Mouse (Mus musculus) lung, embryonic 14.5 days (tissue): ENCODE measurements at regions not wholly inside any gene's neighbourhood (a gene's known extent, or its start where the extent isn't known, plus 50 kb on each side); places are given as distances from the start of the nearest gene placed in this dataset.

Experiments
- ATAC-seq: fragments of 200-750 bp; cut with Nextera tagmentation; 2 replicates; pipeline ENCODE4 v1.8.0; 2017; ENCODE audit warnings: mild to moderate bottlenecking, moderate TSS enrichment, moderate library complexity; ENCODE audit not compliant: insufficient read depth
- DNase-seq: peaks from one replicate; pipeline ENCODE4 v3.0.0-alpha.2; 2015
- H3K27ac ChIP-seq: fragments of 300-500 bp; sonication (generic); 2 replicates; pipeline ENCODE4 v1.5.1; 2014; ENCODE audit warnings: low read depth, mild to moderate bottlenecking, moderate library complexity
- H3K27me3 ChIP-seq: fragments of 300-500 bp; sonication (generic); 2 replicates; pipeline ENCODE4 v1.6.1; 2014; ENCODE audit warnings: low read length, control low read depth; ENCODE audit not compliant: insufficient read depth
- H3K36me3 ChIP-seq: fragments of 300-500 bp; sonication (generic); 2 replicates; pipeline ENCODE4 v1.6.1; 2014; ENCODE audit warnings: control low read depth; ENCODE audit not compliant: insufficient read depth
- H3K4me1 ChIP-seq: fragments of 300-500 bp; sonication (generic); 2 replicates; pipeline ENCODE4 v1.6.1; 2014; ENCODE audit warnings: antibody characterized with exemption, control low read depth; ENCODE audit not compliant: insufficient read depth
- H3K4me2 ChIP-seq: fragments of 300-500 bp; sonication (generic); 2 replicates; pipeline ENCODE4 v1.6.1; 2014; ENCODE audit warnings: mild to moderate bottlenecking
- H3K4me3 ChIP-seq: fragments of 300-500 bp; sonication (generic); 2 replicates; pipeline ENCODE4 v1.5.1; 2014; ENCODE audit warnings: low read depth, low read length
- H3K9ac ChIP-seq: fragments of 300-500 bp; sonication (generic); 2 replicates; pipeline ENCODE4 v1.6.1; 2014
- H3K9me3 ChIP-seq: fragments of 300-500 bp; sonication (generic); 2 replicates; pipeline ENCODE4 v1.6.1; 2016; ENCODE audit warnings: low read depth, low read length, control low read depth
- CTCF ChIP-seq: IDR thresholded peaks from 2 replicates; pipeline ENCODE4 v1.5.1; 2016; ENCODE audit warnings: antibody characterized with exemption, low read depth
- WGBS: fragments of 180-500 bp; shearing (Covaris S2); extraction: QIAGEN DNeasy Blood & Tissue Kit; methylation state at CpG from one replicate; pipeline ENCODE4 v1.1.7; 2014; 5-methylcytosine and 5-hydroxymethylcytosine counted together

DNA sequence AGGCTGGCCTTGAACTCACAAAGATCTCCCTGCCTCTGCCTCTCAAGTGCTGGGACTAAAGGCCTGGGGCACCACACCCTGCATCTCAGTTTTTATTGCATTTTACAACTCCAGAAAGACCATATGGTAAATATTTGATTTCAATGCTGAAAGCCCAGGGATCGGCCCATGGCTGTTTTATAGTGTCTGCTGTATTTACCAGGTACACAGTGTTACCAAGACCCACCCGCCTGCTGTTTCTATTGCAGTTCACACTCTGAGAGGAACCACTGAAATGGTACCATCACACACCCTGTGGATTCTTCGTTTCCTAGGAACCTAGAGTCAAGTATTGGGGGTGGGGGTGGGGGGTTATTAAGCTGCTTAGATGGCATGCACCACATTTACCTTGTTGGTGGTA, 228.9 kb downstream of the Ktn1 start:
- 78% methylated on average over 3 of the region's 3 CpGs for WGBS
- DNase-seq (no peak), ATAC-seq (no peak)
- no peak overlapping the region for H3K4me3 ChIP-seq
- H3K36me3 ChIP-seq = no peaks in the 10 kb centered on the region
- no peaks in the 10 kb centered on the region for H3K4me1 ChIP-seq
- no peak for TF ChIP-seq CTCF
- no peaks in the 10 kb centered on the region for H3K9me3 ChIP-seq
- no peaks in the 10 kb centered on the region for H3K27me3 ChIP-seq
- H3K27ac ChIP-seq = no peak overlapping the region
- H3K9ac ChIP-seq = no peak overlapping the region
- no peak overlapping the region for H3K4me2 ChIP-seq

DNA sequence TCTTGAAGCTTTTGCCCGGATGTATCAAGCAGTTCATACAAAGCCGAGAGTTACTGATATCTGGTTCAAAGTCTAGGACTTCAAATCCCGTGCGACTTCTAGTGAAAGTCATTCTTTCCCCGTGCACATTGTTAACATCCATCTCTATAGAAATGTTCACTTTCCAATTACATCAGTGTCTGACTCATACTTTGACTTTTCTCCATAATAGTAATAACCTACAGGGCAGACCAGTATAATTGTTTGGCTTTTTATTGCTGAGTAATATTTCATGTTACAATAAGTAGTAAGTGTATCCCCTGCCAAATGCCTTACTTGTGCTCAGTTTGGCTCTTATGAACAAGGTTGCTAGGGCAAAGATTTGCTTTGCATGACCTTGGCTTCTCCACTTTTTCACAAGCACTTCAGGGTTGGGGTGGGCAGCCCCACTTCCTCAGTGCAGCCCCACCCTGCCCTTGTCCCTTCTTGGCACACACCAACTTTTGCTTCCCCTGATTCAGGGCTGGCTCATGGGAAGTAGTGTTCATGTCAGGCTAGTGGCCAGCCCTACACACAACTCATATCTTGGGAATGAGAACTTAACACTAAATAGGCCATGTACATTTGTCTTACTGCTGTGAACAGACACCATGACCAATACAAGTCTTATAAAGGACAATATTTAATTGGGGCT, 229.7 kb downstream of the Ktn1 start:
- Histone ChIP-seq H3K4me1 (no peaks in the 10 kb centered on the region), H3K9me3 (no peaks in the 10 kb centered on the region), H3K9ac (no peak overlapping the region), H3K27me3 (no peaks in the 10 kb centered on the region), H3K4me3 (no peak overlapping the region), H3K36me3 (no peaks in the 10 kb centered on the region), H3K27ac (no peak overlapping the region), H3K4me2 (no peak overlapping the region)
- ATAC-seq (no peak), DNase-seq (no peak)
- WGBS = 79% methylated on average over 5 of the region's 5 CpGs
- TF ChIP-seq CTCF = no peak

DNA sequence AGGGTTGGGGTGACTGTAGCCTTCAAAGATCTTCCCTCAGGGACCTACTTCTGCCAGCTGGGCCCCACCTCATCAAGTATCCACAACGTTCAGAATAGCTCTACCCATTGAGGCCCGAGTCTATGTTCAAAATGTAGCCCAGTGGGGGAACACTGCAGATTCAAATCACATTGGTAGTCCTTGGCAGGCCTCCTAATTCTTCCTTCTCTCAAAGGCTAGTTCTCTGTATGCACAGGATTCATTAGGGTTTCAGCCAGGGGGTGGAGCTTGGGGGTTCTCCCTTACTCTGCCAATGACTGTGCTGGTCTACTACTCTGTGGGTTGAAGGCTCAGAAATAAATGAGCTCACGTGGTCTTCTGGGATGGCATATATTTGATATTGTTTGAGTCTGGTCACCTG, 235.3 kb upstream of the Peli2 start:
- no peaks in the 10 kb centered on the region for H3K27me3 ChIP-seq
- no peaks in the 10 kb centered on the region for H3K4me1 ChIP-seq
- TF ChIP-seq CTCF = no peak
- H3K9me3 ChIP-seq = no peaks in the 10 kb centered on the region
- no peak for DNase-seq
- 84% methylated on average over 3 of the region's 3 CpGs for WGBS
- H3K4me2 ChIP-seq = no peak overlapping the region
- no peak overlapping the region for H3K27ac ChIP-seq
- no peak for ATAC-seq
- H3K9ac ChIP-seq = no peak overlapping the region
- H3K4me3 ChIP-seq = no peak overlapping the region
- no peaks in the 10 kb centered on the region for H3K36me3 ChIP-seq

DNA sequence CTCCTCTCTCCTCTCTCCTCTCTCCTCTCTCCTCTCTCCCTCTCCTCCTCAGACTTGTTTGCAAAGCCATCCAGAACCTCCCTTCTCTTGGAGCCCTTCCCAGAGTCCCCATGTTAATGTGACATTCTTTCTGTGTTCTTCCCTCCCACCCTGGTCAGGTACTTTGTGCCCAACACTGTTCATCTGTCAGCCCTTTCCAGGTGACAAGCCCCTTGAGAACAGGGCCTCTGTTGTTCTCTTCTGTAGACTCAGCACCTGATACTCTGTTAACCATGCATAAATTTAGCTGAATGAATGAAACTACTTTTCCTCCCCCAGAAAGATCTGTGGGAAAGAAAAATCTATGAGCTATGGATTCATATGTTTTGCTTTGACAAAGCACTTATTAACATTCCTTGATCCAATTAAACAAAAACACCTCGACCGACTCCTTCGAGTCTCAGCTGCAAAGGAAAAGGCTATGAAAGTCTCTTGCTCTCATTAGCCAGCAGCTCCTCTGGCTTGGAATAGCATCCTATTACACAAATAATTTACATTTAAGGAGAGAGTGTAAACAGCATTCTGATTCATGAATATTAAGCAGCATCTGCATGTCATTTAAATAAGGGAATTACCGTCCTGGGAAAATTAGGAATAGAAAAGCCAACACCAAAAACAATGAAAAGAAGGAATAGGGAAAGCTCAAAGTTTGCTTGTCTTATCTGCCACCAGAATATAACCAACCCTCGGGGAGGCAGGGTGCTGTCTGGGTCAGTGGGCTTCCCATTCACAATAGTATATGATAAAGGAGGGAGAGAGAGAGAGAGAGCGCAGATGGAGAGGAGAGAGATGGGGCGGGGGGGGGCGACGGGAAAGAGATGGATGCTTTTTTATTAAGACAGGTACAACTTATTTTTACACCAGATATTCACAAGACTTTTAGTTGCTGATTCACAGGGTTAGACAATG, 230.1 kb upstream of the Peli2 start:
- DNase-seq (no peak), ATAC-seq (no peak)
- Histone ChIP-seq H3K27ac (no peak overlapping the region), H3K27me3 (no peaks in the 10 kb centered on the region), H3K9ac (no peak overlapping the region), H3K36me3 (no peaks in the 10 kb centered on the region), H3K4me1 (no peaks in the 10 kb centered on the region), H3K4me2 (no peak overlapping the region), H3K9me3 (no peaks in the 10 kb centered on the region), H3K4me3 (no peak overlapping the region)
- 63% methylated on average over 9 of the region's 9 CpGs for WGBS
- TF ChIP-seq CTCF = no peak

DNA sequence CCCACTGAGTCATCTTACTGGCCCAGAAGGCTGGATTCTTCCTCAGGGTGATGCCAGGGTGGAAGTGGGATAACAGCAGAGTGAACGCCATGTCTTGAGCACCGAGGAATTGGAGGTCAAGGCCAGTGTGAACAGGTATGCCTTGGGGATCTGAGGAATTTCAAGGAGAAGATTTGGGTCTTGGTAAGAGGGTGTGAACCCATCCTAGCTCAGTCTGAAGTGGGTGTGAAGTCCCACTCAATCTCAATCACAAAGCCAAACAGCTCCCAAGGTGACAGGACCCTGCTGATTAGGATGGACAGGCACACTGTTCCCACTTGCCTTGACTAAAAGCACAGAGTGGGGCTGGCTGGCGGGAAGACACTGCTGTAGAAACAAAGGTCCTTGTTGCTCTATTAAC, 224.0 kb upstream of the Peli2 start:
- Histone ChIP-seq H3K27ac (no peak overlapping the region), H3K36me3 (no peaks in the 10 kb centered on the region), H3K4me3 (no peak overlapping the region), H3K9me3 (no peaks in the 10 kb centered on the region), H3K4me2 (no peak overlapping the region), H3K4me1 (no peaks in the 10 kb centered on the region), H3K27me3 (no peaks in the 10 kb centered on the region), H3K9ac (no peak overlapping the region)
- DNase-seq = no peak
- 81% methylated on average over 3 of the region's 3 CpGs for WGBS
- no peak for TF ChIP-seq CTCF
- ATAC-seq = no peak

DNA sequence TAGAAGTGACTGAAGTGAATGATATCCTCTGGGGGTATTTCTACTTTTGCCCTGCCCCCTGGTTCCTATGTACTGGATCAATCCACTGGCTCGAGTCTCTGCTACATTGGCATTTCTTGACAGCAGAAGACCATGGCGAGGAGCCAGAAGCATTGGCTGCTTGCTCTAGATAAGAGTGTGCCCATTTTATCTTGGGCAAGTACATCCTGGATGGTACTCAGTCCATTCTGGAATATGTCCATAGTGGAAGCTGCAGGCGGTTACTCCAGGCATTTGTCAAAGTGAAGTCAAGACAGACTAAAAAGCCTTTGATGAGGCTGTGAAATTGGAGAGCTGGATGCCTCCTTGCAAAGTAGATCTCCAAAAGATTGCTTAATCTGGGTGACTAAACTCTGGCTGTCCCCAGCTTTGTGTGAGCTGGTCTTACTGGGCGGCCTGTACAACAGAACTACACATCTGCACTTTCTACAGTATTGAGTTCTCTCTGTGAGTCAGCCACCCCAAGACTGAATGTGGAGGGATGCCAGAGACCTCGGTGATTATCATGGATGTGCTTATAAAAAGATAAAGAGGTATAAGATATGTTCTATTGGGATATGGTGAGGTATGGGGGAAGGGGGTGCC, 222.6 kb upstream of the Peli2 start:
- H3K4me3 ChIP-seq = no peak overlapping the region
- H3K27ac ChIP-seq = no peak overlapping the region
- H3K9me3 ChIP-seq = no peaks in the 10 kb centered on the region
- H3K9ac ChIP-seq = no peak overlapping the region
- no peak for ATAC-seq
- no peaks in the 10 kb centered on the region for H3K27me3 ChIP-seq
- no peak for TF ChIP-seq CTCF
- no peaks in the 10 kb centered on the region for H3K4me1 ChIP-seq
- H3K36me3 ChIP-seq = no peaks in the 10 kb centered on the region
- H3K4me2 ChIP-seq = no peak overlapping the region
- DNase-seq = no peak
- 70% methylated on average over 5 of the region's 5 CpGs for whole genome bisulfite sequencing

DNA sequence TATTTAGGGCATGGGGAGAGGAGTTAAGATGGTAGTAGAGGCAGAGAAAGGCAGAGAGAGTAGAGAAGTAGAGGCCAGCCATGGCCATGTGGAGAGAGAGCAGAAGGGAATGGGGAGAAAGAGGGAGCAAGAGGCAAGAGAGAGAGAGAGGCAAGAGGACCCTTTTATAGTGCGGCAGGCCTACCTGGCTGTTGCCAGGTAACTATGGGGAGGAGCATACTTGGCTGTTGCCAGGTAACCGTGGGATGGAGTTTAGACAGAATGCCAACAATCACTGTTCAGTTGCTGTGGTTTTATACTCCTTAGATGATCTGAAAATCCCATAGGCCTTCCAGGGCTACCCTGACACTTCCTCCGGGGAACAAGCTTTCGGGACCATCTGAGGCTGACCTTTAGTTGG, 222.0 kb upstream of the Peli2 start:
- no peak for TF ChIP-seq CTCF
- DNase-seq = no peak
- no peak overlapping the region for H3K4me3 ChIP-seq
- H3K4me1 ChIP-seq = no peaks in the 10 kb centered on the region
- no peaks in the 10 kb centered on the region for H3K9me3 ChIP-seq
- no peaks in the 10 kb centered on the region for H3K27me3 ChIP-seq
- 72% methylated on average over 4 of the region's 4 CpGs for WGBS
- no peak overlapping the region for H3K27ac ChIP-seq
- H3K4me2 ChIP-seq = no peak overlapping the region
- H3K36me3 ChIP-seq = no peaks in the 10 kb centered on the region
- no peak overlapping the region for H3K9ac ChIP-seq
- no peak for ATAC-seq
